Mouse (Mus musculus) neural tube, embryonic 13.5 days (tissue): ENCODE measurements at regions not wholly inside any gene's neighbourhood (a gene's known extent, or its start where the extent isn't known, plus 50 kb on each side); places are given as distances from the start of the nearest gene placed in this dataset.

ENCODE experiments used
- ATAC-seq: fragments of 200-750 bp; cut with Nextera tagmentation; 2 replicates; pipeline ENCODE4 v1.8.0; 2017; ENCODE audit warnings: low read depth, mild to moderate bottlenecking, moderate TSS enrichment, moderate library complexity
- H3K27ac ChIP-seq: fragments of 300-500 bp; sonication (generic); replicated peaks from 2 replicates; pipeline ENCODE4 v1.5.1; 2015; ENCODE audit warnings: moderate library complexity, mild to moderate bottlenecking, inconsistent platforms
- H3K27me3 ChIP-seq: fragments of 300-500 bp; sonication (generic); 2 replicates; pipeline ENCODE4 v1.6.1; 2015; ENCODE audit warnings: mild to moderate bottlenecking, inconsistent platforms
- H3K36me3 ChIP-seq: fragments of 300-500 bp; sonication (generic); 2 replicates; pipeline ENCODE4 v1.6.1; 2015; ENCODE audit warnings: mild to moderate bottlenecking, inconsistent platforms
- H3K4me1 ChIP-seq: fragments of 300-500 bp; sonication (generic); replicated peaks from 2 replicates; pipeline ENCODE4 v1.6.1; 2015; ENCODE audit warnings: inconsistent platforms
- H3K4me2 ChIP-seq: fragments of 300-500 bp; sonication (generic); 2 replicates; pipeline ENCODE4 v1.6.1; 2015; ENCODE audit warnings: inconsistent platforms, mild to moderate bottlenecking, moderate library complexity
- H3K4me3 ChIP-seq: fragments of 300-500 bp; sonication (generic); 2 replicates; pipeline ENCODE4 v1.5.1; 2015; ENCODE audit warnings: mild to moderate bottlenecking, inconsistent platforms
- H3K9ac ChIP-seq: fragments of 300-500 bp; sonication (generic); 2 replicates; pipeline ENCODE4 v1.6.1; 2015; ENCODE audit warnings: moderate library complexity, mild to moderate bottlenecking, inconsistent platforms
- H3K9me3 ChIP-seq: fragments of 300-500 bp; sonication (generic); 2 replicates; pipeline ENCODE4 v1.6.1; 2016; ENCODE audit warnings: inconsistent platforms
- WGBS: fragments of 180-500 bp; shearing (Covaris S2); methylation state at CpG from one replicate; pipeline ENCODE4 v1.1.7; 2015; 5-methylcytosine and 5-hydroxymethylcytosine counted together

- Histone ChIP-seq H3K9ac (no peak overlapping the region), H3K4me1 (peaks cover 39% of the 10 kb centered on the region), H3K9me3 (no peaks in the 10 kb centered on the region), H3K4me2 (no peak overlapping the region), H3K27ac (no peak overlapping the region), H3K36me3 (no peaks in the 10 kb centered on the region), H3K27me3 (no peaks in the 10 kb centered on the region), H3K4me3 (no peak overlapping the region)
- WGBS: 92% methylated on average over 1 of the region's 1 CpGs
- ATAC-seq: no peak
Observed at GRCm38 (mm10) chr17:84101652-84102051, 86.1 kb downstream of the Zfp36l2 start.

GRCm38 (mm10) chr17:84100523-84100922, 87.2 kb downstream of the Zfp36l2 start:
- peaks cover 49% of the 10 kb centered on the region for H3K4me1 ChIP-seq
- no peak overlapping the region for H3K9ac ChIP-seq
- H3K36me3 ChIP-seq: no peaks in the 10 kb centered on the region
- ATAC-seq: no peak
- peak overlapping the region; percentile 28; the same call in 1 of the 2 replicates for H3K27ac ChIP-seq
- no peaks in the 10 kb centered on the region for H3K9me3 ChIP-seq
- no peak overlapping the region for H3K4me3 ChIP-seq
- 50% methylated on average over 10 of the region's 10 CpGs for WGBS
- H3K27me3 ChIP-seq: no peaks in the 10 kb centered on the region
- no peak overlapping the region for H3K4me2 ChIP-seq

GRCm38 (mm10) chr17:84099737-84100136, 88.0 kb downstream of the Zfp36l2 start:
- H3K9me3 ChIP-seq: no peaks in the 10 kb centered on the region
- ATAC-seq: no peak
- H3K27ac ChIP-seq: 0 out of 2 replicates have a peak overlapping the region, but pooled peaks have one; percentile 28
- H3K36me3 ChIP-seq: no peaks in the 10 kb centered on the region
- H3K4me2 ChIP-seq: no peak overlapping the region
- 75% methylated on average over 9 of the region's 9 CpGs for WGBS
- no peak overlapping the region for H3K9ac ChIP-seq
- peaks cover 50% of the 10 kb centered on the region for H3K4me1 ChIP-seq
- H3K4me3 ChIP-seq: no peak overlapping the region
- H3K27me3 ChIP-seq: no peaks in the 10 kb centered on the region

- Histone ChIP-seq H3K9me3 (no peaks in the 10 kb centered on the region), H3K4me2 (no peak overlapping the region), H3K27ac (0 out of 2 replicates have a peak overlapping the region, but pooled peaks have one; percentile 85), H3K4me3 (no peak overlapping the region), H3K4me1 (peaks cover 39% of the 10 kb centered on the region), H3K27me3 (no peaks in the 10 kb centered on the region), H3K9ac (no peak overlapping the region), H3K36me3 (no peaks in the 10 kb centered on the region)
- no peak for ATAC-seq
- WGBS: 92% methylated on average over 6 of the region's 6 CpGs
Observed at GRCm38 (mm10) chr17:84097871-84098430, 89.8 kb downstream of the Zfp36l2 start.

- peaks cover 39% of the 10 kb centered on the region for H3K4me1 ChIP-seq
- no peaks in the 10 kb centered on the region for H3K9me3 ChIP-seq
- H3K27ac ChIP-seq: peak overlapping the region; percentile 85
- H3K36me3 ChIP-seq: no peaks in the 10 kb centered on the region
- H3K4me3 ChIP-seq: no peak overlapping the region
- no peak for ATAC-seq
- H3K4me2 ChIP-seq: peak overlapping the region; percentile 58; the same call in 1 of the 2 replicates
- H3K9ac ChIP-seq: no peak overlapping the region
- 59% methylated on average over 13 of the region's 13 CpGs for WGBS
- no peaks in the 10 kb centered on the region for H3K27me3 ChIP-seq
Observed at GRCm38 (mm10) chr17:84097286-84097685, 90.5 kb downstream of the Zfp36l2 start.

GRCm38 (mm10) chr17:84096345-84097260, 91.1 kb downstream of the Zfp36l2 start:
- Histone ChIP-seq H3K4me2 (peak overlapping the region; percentile 58), H3K4me1 (peaks cover 39% of the 10 kb centered on the region), H3K27me3 (no peaks in the 10 kb centered on the region), H3K36me3 (no peaks in the 10 kb centered on the region), H3K4me3 (peak overlapping the region; percentile 34), H3K9ac (peak overlapping the region; percentile 66), H3K9me3 (no peaks in the 10 kb centered on the region), H3K27ac (peak overlapping the region; percentile 85)
- ATAC-seq: peak; percentile 90
- WGBS: 2% methylated on average over 59 of the region's 59 CpGs

GRCm38 (mm10) chr17:84095829-84096228, 91.9 kb downstream of the Zfp36l2 start:
- H3K4me3 ChIP-seq: no peak overlapping the region

GRCm38 (mm10) chr17:84095089-84095488, 92.7 kb downstream of the Zfp36l2 start:
- Histone ChIP-seq H3K9ac (no peak overlapping the region), H3K9me3 (no peaks in the 10 kb centered on the region), H3K36me3 (no peaks in the 10 kb centered on the region), H3K4me1 (peaks cover 33% of the 10 kb centered on the region), H3K27me3 (no peaks in the 10 kb centered on the region), H3K4me2 (no peak overlapping the region), H3K4me3 (no peak overlapping the region), H3K27ac (no peak overlapping the region)
- no peak for ATAC-seq
- WGBS: 86% methylated on average over 2 of the region's 2 CpGs

More at GRCm38 (mm10) chr17:84095829-84096228, 91.9 kb downstream of the Zfp36l2 start:
- Histone ChIP-seq H3K9me3 (no peaks in the 10 kb centered on the region), H3K27me3 (no peaks in the 10 kb centered on the region), H3K9ac (no peak overlapping the region), H3K4me1 (peaks cover 39% of the 10 kb centered on the region), H3K36me3 (no peaks in the 10 kb centered on the region), H3K4me2 (peak overlapping the region; percentile 58), H3K27ac (peak overlapping the region; percentile 85)
- 0 out of 2 replicates have a peak, but pooled peaks have one; percentile 9 for ATAC-seq
- whole genome bisulfite sequencing: 15% methylated on average over 4 of the region's 4 CpGs

GRCm38 (mm10) chr17:84086394-84086793, 101.4 kb downstream of the Zfp36l2 start:
- H3K4me1 ChIP-seq: peaks cover 42% of the 10 kb centered on the region
- H3K9ac ChIP-seq: no peak overlapping the region
- H3K9me3 ChIP-seq: no peaks in the 10 kb centered on the region
- H3K27ac ChIP-seq: no peak overlapping the region
- H3K27me3 ChIP-seq: no peaks in the 10 kb centered on the region
- 88% methylated on average over 12 of the region's 12 CpGs for WGBS
- no peak overlapping the region for H3K4me3 ChIP-seq
- no peaks in the 10 kb centered on the region for H3K36me3 ChIP-seq
- ATAC-seq: no peak
- no peak overlapping the region for H3K4me2 ChIP-seq

- Histone ChIP-seq H3K4me3 (no peak overlapping the region), H3K4me2 (no peak overlapping the region), H3K27me3 (no peaks in the 10 kb centered on the region), H3K9ac (no peak overlapping the region), H3K36me3 (no peaks in the 10 kb centered on the region), H3K4me1 (peaks cover 42% of the 10 kb centered on the region), H3K9me3 (no peaks in the 10 kb centered on the region), H3K27ac (0 out of 2 replicates have a peak overlapping the region, but pooled peaks have one; percentile 52)
- ATAC-seq: no peak
- WGBS: 57% methylated on average over 7 of the region's 7 CpGs
Observed at GRCm38 (mm10) chr17:84085721-84086120, 102.0 kb downstream of the Zfp36l2 start.

GRCm38 (mm10) chr17:84085232-84085631, 102.5 kb downstream of the Zfp36l2 start:
- Histone ChIP-seq H3K4me2 (no peak overlapping the region), H3K36me3 (no peaks in the 10 kb centered on the region), H3K9me3 (no peaks in the 10 kb centered on the region), H3K27me3 (no peaks in the 10 kb centered on the region), H3K4me3 (no peak overlapping the region), H3K4me1 (peaks cover 42% of the 10 kb centered on the region), H3K27ac (peak overlapping the region; percentile 52; the same call in 1 of the 2 replicates), H3K9ac (no peak overlapping the region)
- ATAC-seq: no peak
- 62% methylated on average over 10 of the region's 10 CpGs for WGBS
